Mouse (Mus musculus) lung, postnatal 0 days (tissue): ENCODE measurements around the gene Fam131c.

Experiments
- CTCF ChIP-seq: IDR thresholded peaks from 2 replicates; pipeline ENCODE4 v1.5.1; 2016; ENCODE audit warnings: antibody characterized with exemption, mild to moderate bottlenecking
- EP300 ChIP-seq: IDR thresholded peaks from 2 replicates; pipeline ENCODE4 v1.6.1; 2016; ENCODE audit warnings: antibody characterized with exemption, mild to moderate bottlenecking, control low read depth

DNA sequence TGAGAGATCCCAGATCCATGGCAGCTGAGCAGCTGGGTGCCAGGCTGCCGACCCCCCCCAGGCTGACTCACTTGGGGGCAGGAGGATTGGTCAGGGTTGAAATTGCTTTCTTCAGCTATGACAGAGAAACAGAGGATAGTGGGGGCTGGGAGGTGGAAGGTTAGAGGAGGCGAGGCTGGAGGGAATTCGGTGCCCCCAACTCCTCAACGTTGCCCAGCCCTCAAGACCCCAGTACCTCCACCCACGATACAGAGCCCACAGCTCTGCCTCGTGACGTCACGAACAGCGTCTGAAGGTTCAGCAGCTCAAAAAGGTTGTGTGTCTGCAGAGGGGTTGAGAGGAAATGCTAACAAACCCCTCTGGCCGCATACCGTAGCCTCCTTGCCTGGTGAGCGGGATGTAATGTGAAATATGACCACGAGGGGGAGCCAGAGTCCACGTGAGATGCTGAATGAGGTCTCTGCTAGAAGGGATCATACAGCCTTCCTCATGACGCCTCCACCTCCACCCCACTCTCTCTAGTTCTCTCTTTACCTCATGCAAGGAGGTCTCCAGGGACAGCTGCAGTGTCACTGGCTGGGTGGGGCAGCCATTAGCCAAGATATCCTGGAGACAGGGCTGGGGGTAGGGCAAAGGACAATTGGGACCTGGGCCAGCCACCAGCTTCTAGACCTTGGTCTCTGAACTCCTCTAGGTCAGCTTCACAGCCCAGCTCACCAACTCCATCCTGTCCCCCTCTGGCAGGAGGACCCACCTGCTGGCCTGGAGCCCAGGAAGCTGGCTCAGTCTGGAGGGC, 36.7 kb downstream of the Fam131c start:
- no peak for TF ChIP-seq EP300
- TF ChIP-seq CTCF: peak; percentile 99
